Mouse (Mus musculus): ENCODE measurements around the gene Smarca2. TPM values are rescaled to one million over a fixed set of nuclear protein-coding genes. Genes with fewer than 3 reads are reported as not detected.

Gene Smarca2
- 6.4 and 14.2 TPM in 2 replicates for polyA plus RNA-seq (2012; rRNA removed)

- Histone ChIP-seq H3K4me3 (ENCODE audit: low read depth, low read length) (peak within 1 kb of the TSS; percentile 95), H3K36me3 (ENCODE audit: control insufficient read depth, insufficient read depth, low read length) (no peaks in the 10 kb centered on the region), H3K27me3 (ENCODE audit: control insufficient read depth, insufficient read depth, low read length) (no peaks in the 10 kb centered on the region), H3K27ac (ENCODE audit: insufficient read depth, low read depth, low read length) (peak within 1 kb of the TSS; percentile 76), H3K4me1 (ENCODE audit: control insufficient read depth, insufficient read depth, insufficient read length, low read length) (peaks cover 3% of the 10 kb centered on the region; the same call in 1 of the 2 replicates)
- no peak; the same call in none of the 2 replicates for TF ChIP-seq POLR2A (IDR thresholded peaks at IDR 0.05; ENCODE audit: low read depth, low read length)
- no peak for TF ChIP-seq CTCF (IDR thresholded peaks at IDR 0.05; ENCODE audit: extremely low read depth, insufficient read length, insufficient replicate concordance, low read depth, low read length)
- under 1% methylated on average over 45 of the region's 45 CpGs for WGBS
These were observed at the start of gene Smarca2 for GRCm38 (mm10) chr19:26604755-26605300. Gene Smarca2 (plus strand): TSS chr19:26605050.

- H3K27me3 ChIP-seq (ENCODE audit: control insufficient read depth, insufficient read depth, low read length): no peaks in the 10 kb centered on the region
- no peak overlapping the region for H3K4me3 ChIP-seq (ENCODE audit: low read depth, low read length)
- no peak overlapping the region for H3K27ac ChIP-seq (ENCODE audit: insufficient read depth, low read depth, low read length)
- 86% methylated on average over 2 of the region's 2 CpGs for WGBS
- no peaks in the 10 kb centered on the region for H3K36me3 ChIP-seq (ENCODE audit: control insufficient read depth, insufficient read depth, low read length)
- H3K4me1 ChIP-seq (ENCODE audit: control insufficient read depth, insufficient read depth, insufficient read length, low read length): no peaks in the 10 kb centered on the region
- TF ChIP-seq POLR2A (IDR thresholded peaks at IDR 0.05; ENCODE audit: low read depth, low read length) (no peak), CTCF (IDR thresholded peaks at IDR 0.05; ENCODE audit: extremely low read depth, insufficient read length, insufficient replicate concordance, low read depth, low read length) (no peak)
These were observed 40.0 kb upstream of the Smarca2 start for GRCm38 (mm10) chr19:26564850-26565249.

GRCm38 (mm10) chr19:26566109-26566508, 38.7 kb upstream of the Smarca2 start:
- no peaks in the 10 kb centered on the region for H3K36me3 ChIP-seq (ENCODE audit: control insufficient read depth, insufficient read depth, low read length)
- no peaks in the 10 kb centered on the region for H3K4me1 ChIP-seq (ENCODE audit: control insufficient read depth, insufficient read depth, insufficient read length, low read length)
- H3K4me3 ChIP-seq (ENCODE audit: low read depth, low read length): no peak overlapping the region
- H3K27ac ChIP-seq (ENCODE audit: insufficient read depth, low read depth, low read length): no peak overlapping the region
- H3K27me3 ChIP-seq (ENCODE audit: control insufficient read depth, insufficient read depth, low read length): no peaks in the 10 kb centered on the region
- 48% methylated on average over 9 of the region's 9 CpGs for WGBS
- TF ChIP-seq CTCF (IDR thresholded peaks at IDR 0.05; ENCODE audit: extremely low read depth, insufficient read length, insufficient replicate concordance, low read depth, low read length): no peak

- Histone ChIP-seq H3K4me1 (ENCODE audit: control insufficient read depth, insufficient read depth, insufficient read length, low read length) (no peaks in the 10 kb centered on the region), H3K27me3 (ENCODE audit: control insufficient read depth, insufficient read depth, low read length) (no peaks in the 10 kb centered on the region), H3K4me3 (ENCODE audit: low read depth, low read length) (no peak overlapping the region), H3K36me3 (ENCODE audit: control insufficient read depth, insufficient read depth, low read length) (no peaks in the 10 kb centered on the region), H3K27ac (ENCODE audit: insufficient read depth, low read depth, low read length) (no peak overlapping the region)
- no peak for TF ChIP-seq CTCF (IDR thresholded peaks at IDR 0.05; ENCODE audit: extremely low read depth, insufficient read length, insufficient replicate concordance, low read depth, low read length)
- TF ChIP-seq POLR2A (IDR thresholded peaks at IDR 0.05; ENCODE audit: low read depth, low read length): no peak
- 80% methylated on average over 5 of the region's 5 CpGs for WGBS
These were observed 36.6 kb upstream of the Smarca2 start for GRCm38 (mm10) chr19:26568236-26568635.

GRCm38 (mm10) chr19:26568941-26569340, 35.9 kb upstream of the Smarca2 start:
- H3K4me1 ChIP-seq (ENCODE audit: control insufficient read depth, insufficient read depth, insufficient read length, low read length): no peaks in the 10 kb centered on the region

GRCm38 (mm10) chr19:26569461-26569860, 35.4 kb upstream of the Smarca2 start:
- Histone ChIP-seq H3K36me3 (ENCODE audit: control insufficient read depth, insufficient read depth, low read length) (no peaks in the 10 kb centered on the region), H3K4me3 (ENCODE audit: low read depth, low read length) (no peak overlapping the region), H3K27me3 (ENCODE audit: control insufficient read depth, insufficient read depth, low read length) (no peaks in the 10 kb centered on the region), H3K4me1 (ENCODE audit: control insufficient read depth, insufficient read depth, insufficient read length, low read length) (no peaks in the 10 kb centered on the region), H3K27ac (ENCODE audit: insufficient read depth, low read depth, low read length) (no peak overlapping the region)
- 84% methylated on average over 1 of the region's 1 CpGs for WGBS
- TF ChIP-seq CTCF (IDR thresholded peaks at IDR 0.05; ENCODE audit: extremely low read depth, insufficient read length, insufficient replicate concordance, low read depth, low read length) (no peak), POLR2A (IDR thresholded peaks at IDR 0.05; ENCODE audit: low read depth, low read length) (no peak)

More at GRCm38 (mm10) chr19:26568941-26569340, 35.9 kb upstream of the Smarca2 start:
- TF ChIP-seq CTCF (IDR thresholded peaks at IDR 0.05; ENCODE audit: extremely low read depth, insufficient read length, insufficient replicate concordance, low read depth, low read length) (no peak), POLR2A (IDR thresholded peaks at IDR 0.05; ENCODE audit: low read depth, low read length) (no peak)
- Histone ChIP-seq H3K36me3 (ENCODE audit: control insufficient read depth, insufficient read depth, low read length) (no peaks in the 10 kb centered on the region), H3K27me3 (ENCODE audit: control insufficient read depth, insufficient read depth, low read length) (no peaks in the 10 kb centered on the region), H3K4me3 (ENCODE audit: low read depth, low read length) (no peak overlapping the region), H3K27ac (ENCODE audit: insufficient read depth, low read depth, low read length) (no peak overlapping the region)
- WGBS: 88% methylated on average over 5 of the region's 5 CpGs

GRCm38 (mm10) chr19:26579645-26580044, 25.2 kb upstream of the Smarca2 start:
- 76% methylated on average over 5 of the region's 5 CpGs for WGBS
- Histone ChIP-seq H3K4me1 (ENCODE audit: control insufficient read depth, insufficient read depth, insufficient read length, low read length) (no peaks in the 10 kb centered on the region), H3K27me3 (ENCODE audit: control insufficient read depth, insufficient read depth, low read length) (no peaks in the 10 kb centered on the region), H3K36me3 (ENCODE audit: control insufficient read depth, insufficient read depth, low read length) (no peaks in the 10 kb centered on the region), H3K27ac (ENCODE audit: insufficient read depth, low read depth, low read length) (no peak overlapping the region), H3K4me3 (ENCODE audit: low read depth, low read length) (no peak overlapping the region)
- TF ChIP-seq CTCF (IDR thresholded peaks at IDR 0.05; ENCODE audit: extremely low read depth, insufficient read length, insufficient replicate concordance, low read depth, low read length) (no peak), POLR2A (IDR thresholded peaks at IDR 0.05; ENCODE audit: low read depth, low read length) (no peak)

Measured in small intestine, adult 2 months (tissue).